Mouse (Mus musculus): ENCODE measurements at regions not wholly inside any gene's neighbourhood (a gene's known extent, or its start where the extent isn't known, plus 50 kb on each side); places are given as distances from the start of the nearest gene placed in this dataset.
A peak's percentile ranks its signal among the peaks of the same experiment; 100 is the strongest.
"Not testable (repeated sequence)": the region's sequence is repeated elsewhere in the genome, so short reads cannot be mapped to it uniquely, and the experiment has no call there.

DNA sequence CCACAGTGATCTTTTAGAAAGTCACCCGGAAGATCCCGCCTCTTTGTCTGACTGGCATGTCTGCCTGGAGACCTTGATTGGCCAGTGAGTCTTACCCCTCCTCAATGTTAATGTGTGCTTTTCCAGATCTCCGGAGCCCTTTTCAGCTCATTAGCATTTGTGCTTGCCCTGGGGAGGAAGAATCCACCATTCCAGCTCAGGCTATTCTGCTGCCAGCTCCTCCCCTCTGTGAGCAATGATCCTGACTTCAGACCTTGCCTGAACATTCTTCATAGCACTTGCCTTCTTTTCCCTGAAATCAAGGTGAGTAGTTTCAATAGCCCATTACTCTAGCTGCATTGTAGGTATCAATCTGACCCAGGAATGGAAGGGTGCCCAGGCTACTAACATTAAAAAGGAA lies 102.2 kb upstream of the Gm10767 start:
- DNase-seq = not testable (repeated sequence)

DNA sequence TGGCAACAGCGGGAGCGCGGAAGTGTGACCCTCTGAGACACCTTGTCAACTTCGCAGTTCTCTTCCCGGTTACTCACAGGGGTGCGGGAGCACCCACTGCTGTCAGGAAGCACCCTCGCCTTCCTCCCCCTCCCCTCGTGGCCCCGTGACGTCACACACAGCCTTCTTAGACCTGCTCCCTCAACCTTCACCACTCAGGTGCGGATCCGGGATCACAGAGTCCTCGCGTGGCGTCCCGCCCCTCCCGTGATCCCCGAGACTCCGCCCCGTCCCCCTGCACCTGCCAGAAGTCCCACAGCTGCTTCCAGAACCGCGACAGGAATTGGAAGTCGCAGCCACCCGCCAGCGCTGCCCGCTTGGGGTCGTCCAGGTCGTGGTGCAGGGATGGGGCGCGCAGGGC lies 97.1 kb upstream of the Gm10767 start:
- peak in 1 of 2 experiments; percentile 1 for DNase-seq
